Mouse (Mus musculus) mouse trophoblast stem cell (cell line): ENCODE data around the gene Mc3r.

Source experiments
- in situ Hi-C, 2 experiments: fragments of 300-500 bp; cut with MseI, MboI; formaldehyde crosslinking; loops; 2 replicates in 1 of 2; 3 replicates in 1 of 2; pipeline ENCODE4 v1.15.1; 2025

Gene Mc3r

DNA sequence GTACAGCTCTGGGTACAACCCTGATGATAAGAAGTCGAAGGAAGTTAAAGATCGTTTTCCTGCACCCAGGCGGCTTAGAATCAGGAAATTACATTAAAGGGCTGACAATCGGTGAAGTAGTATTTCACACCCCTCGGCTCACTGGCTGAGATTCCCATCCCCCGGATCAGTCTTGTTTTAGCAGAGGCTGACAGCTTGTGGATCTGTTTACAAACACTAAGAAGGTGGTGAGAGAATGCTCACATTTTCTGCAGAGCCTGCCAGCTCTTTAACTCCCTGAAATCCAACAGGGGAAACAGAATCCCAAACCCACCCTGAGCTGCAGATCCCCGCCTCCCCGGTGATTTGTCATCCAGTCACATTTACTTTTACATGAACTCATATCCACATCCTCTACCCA lies 2.8 kb upstream of the Mc3r start:
- in situ Hi-C loops = loop anchor here (5.0 kb wide), 1 partner anchor 77 kb away; no protein-coding TSS in a partner anchor

DNA sequence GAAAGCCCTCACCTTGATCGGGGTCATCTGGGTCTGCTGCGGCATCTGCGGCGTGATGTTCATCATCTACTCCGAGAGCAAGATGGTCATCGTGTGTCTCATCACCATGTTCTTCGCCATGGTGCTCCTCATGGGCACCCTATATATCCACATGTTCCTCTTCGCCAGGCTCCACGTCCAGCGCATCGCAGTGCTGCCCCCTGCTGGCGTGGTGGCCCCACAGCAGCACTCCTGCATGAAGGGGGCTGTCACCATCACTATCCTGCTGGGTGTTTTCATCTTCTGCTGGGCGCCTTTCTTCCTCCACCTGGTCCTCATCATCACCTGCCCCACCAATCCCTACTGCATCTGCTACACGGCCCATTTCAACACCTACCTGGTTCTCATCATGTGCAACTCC lies 1.0 kb downstream of the Mc3r start:
- in situ Hi-C loops = loop anchor here (5.0 kb wide), 1 partner anchor 73 kb away; no protein-coding TSS in a partner anchor

DNA sequence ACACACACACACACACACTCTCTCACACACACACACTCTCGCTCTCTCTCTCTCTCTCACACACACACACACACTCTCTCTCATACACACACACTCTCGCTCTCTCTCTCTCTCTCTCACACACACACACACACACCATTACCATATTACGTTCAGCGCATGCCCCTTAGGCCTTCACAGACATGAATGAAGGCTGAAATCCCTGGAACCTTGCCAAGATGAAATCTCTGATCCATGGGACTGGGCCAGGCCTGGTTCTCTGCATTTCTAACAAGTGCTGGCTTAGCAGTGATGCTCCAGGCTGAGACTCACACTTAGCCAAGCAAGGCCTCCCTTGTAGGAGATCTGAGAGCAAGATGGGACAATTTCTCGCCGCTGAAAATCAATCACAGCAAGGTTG lies 8.1 kb downstream of the Mc3r start:
- in situ Hi-C loops = no loop called here

DNA sequence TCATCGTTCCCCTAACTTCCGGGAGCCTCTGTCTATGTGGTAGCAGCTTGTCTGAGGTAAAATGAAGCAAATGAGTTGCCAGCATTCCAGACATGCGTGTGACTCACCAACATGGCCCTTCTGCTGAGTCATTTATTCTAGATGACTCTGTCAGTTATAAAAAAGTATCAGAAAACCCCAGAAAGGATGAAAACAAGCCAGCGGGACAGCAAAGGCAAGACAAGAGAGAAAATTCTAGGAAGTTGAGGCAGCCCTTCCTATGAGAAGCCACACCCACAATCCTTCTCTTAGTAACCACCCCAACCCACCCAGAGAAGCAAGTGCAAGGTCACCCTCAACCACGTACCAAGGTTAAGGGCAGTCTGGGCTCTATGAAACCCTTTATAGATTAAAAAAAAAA lies 8.7 kb downstream of the Mc3r start:
- in situ Hi-C loops = no loop called here

DNA sequence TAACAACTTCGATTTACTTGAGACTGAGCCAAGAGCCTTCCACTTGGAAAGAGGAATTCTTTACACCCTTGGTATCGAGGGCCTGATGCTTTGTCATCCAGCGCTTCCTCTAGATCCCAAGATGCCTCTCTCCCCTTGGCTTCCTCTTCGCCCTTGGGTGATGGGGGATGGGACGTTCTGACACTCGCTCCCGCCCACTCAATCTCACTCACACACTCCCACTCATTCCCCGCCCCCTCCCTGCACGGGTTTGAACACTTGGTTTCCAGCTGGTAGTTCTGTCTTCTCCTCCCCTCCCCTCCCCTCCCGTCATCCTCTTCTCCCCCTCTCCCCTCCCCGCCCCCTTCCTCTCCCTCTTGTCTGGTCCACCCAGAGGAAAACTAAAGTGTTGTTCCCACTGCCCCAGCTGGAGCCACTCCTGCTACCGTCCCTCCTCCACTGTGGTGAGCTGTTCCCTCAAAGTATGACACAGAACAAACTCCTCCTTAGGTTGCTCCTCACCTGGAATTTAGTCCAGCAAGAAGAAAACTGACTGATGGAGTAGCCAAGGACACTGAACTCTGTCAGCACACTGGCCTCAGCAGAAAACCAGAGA lies 9.3 kb downstream of the Mc3r start:
- in situ Hi-C loops = no loop called here

DNA sequence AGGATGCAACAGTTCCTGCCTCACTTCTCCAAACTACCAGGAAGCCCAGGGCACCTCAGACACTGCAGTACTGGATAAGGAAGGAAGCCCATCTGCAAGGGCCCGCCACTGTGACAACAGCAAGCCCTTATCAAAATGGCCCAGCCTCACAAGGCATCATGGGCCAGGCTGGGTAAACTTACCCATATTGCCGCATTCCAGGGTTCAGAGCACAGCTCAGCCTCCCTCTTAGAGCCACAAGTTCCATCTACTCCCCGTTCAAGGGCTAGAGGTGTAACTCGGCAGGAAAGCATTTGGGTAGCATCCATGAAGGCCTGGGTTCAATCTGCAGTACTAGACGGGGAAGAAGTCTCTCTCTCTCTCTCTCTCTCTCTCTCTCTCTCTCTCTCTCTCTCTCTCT lies 11.8 kb downstream of the Mc3r start:
- in situ Hi-C loops = no loop called here

DNA sequence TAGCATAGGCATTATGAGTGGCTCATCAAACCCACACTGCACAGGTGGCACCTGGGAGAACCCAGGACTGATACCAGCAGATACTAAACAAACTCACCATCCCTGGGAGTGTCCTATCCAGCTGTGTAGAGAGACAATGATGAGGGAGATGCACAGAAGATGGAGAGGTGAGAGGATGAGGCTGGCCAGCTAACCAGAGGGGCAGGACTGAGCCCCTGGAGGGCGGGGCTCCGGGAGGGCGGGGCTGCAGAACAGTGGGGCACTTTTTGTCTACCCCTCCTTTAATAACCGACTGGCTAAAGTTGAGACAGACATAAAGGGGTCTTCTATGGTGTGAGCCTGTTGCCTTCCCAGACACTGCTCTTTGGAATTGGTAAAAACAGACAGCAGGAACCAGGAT lies 13.1 kb downstream of the Mc3r start:
- in situ Hi-C loops = no loop called here

DNA sequence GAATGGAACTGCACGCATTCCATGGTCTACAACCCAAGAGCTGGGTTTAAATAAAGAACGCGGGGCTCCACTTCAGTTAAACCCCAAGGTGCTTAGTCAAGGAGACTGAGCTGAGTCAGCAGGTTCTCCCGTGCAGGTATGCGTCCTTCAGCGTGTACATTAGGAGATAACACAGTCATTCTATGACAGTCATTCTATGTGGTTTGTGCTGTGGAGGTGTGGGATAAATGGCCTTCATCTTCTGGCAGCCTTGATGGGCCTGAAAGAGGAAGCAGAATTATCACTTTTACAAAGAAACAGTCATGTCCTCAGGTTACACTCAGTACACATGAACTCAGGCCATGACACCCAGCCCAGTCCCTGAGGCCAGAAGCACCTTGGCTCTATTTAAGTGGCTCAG lies 14.9 kb downstream of the Mc3r start:
- in situ Hi-C loops = no loop called here

DNA sequence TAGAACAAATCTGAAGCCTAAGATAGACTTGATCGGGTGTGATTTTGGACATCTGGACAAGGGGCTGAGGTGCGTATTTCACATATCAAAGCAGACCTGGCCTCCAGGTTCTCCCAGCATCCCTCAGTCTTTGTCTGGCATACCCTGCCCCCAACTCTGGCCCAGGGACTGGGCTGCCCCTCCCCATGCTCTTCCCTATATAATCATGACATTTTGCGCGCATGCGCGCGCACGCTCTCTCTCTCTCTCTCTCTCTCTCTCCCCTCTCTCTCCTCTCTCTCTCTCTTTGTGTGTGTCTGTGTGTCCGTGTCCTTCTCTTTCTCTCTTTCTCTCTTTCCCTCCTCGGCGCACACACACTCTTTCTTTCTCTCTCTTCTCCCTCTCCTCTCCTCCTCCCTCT lies 21.6 kb downstream of the Mc3r start:
- in situ Hi-C loops = no loop called here

DNA sequence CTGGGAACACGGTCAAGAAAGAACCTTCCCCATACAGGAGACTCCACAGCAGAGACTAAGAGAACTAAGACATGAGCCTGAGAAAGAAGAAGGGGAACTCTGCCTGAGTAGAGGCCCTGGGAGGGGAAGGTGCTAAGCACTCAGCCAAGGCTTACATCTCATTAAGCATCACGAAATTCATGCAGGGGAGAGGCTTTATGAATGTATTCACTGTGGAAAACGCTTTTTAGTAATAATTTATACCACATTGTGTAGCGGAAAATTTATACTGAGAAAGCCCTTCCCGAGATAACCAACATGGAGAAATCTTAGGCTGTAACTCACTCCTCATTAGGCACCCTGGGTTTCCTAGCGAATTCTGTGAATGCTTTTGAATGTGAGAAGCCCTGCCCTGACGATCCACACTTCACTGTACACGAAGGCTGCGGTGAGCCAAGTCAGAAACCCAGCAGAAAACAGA lies 22.2 kb downstream of the Mc3r start:
- in situ Hi-C loops = no loop called here

DNA sequence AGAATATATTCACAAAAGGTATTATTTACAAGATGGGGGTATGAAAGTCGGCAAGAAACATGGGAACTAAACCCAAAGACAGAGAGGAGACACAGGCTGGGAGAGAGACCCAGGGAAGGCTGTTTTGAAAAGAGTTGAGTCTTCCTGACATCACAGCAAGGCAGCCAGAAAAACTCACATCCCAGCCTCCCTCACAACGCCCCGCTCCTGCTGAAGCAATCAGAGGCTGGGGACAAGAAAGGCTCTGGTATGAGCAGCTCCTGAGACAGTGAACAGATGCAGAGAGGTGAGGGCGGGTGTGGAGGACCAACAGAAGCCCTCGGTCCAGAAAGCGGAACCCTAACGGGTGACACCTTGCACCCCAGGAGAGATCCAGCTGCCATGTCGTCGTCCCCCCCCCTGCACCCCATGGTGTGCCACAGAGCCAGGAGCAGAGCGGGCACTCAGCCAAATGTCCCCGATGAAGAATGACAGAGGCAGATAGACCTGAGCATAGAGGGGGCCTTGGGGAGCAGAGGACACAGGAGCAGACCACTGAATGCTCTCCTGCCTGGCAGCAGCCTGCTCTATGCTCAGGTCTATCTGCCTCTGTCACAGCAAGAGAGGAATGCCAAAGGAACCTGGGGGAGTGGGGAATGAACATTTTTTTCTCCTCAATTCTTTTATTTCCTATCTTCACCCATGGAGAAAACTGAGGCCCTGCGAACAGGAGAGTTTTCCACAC lies 22.8 kb downstream of the Mc3r start:
- in situ Hi-C loops = no loop called here

DNA sequence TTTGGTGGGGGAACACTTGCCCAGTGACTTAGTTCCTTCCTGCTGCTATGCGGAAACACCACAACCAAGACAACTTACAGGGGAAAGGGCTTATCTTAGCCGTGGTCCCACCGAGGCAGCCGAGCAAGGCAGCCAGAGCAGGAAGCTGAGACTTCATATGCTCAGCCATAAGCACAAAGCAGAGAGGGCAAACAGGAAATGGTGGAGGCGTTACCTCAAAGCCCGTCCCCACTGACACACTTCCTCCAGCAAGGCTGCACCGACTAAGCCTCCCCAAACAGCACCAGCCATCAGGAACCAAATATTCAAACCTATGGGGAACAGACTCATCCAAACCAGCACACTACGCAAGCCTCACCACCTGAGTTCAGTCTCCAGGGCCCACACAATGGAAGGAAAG lies 26.4 kb downstream of the Mc3r start:
- in situ Hi-C loops = no loop called here

DNA sequence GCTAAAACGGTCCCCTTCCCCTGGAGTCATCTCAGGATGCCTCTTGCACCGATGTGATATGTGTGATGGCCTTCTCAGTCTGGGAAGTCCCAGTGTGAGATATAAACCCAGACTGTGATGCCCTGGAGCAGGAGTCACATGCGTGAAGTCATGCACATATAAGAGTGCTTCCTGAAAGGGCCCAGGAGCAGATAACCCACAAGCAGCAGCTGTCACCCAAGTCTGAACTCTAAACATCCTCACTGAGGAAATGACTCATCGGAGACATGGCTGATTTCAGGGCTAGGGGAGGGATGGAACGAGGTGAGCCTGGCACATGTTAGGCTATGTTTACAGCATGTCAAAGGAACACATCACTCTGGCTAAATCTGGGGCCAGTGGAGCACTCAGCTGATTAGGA lies 27.9 kb downstream of the Mc3r start:
- in situ Hi-C loops = no loop called here

DNA sequence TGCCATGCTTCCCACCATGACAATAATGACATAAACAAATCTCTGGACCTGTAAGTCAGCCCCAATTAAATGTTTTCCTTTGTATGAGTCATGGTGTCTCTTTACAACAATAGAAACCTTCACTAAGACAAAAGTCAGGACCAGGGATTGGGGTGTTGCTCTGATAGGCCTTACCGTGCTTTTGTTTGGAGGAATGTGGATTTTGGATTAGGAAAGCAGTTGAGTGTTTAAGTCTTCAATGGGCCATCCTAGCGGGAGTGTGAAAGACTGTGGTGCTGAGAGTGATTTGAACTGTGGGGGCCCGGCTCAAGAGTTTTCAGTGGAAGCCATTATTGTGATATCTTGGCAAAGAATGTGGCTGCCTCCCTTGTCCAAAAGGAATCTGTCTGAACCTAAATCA lies 30.7 kb downstream of the Mc3r start:
- in situ Hi-C loops = no loop called here

DNA sequence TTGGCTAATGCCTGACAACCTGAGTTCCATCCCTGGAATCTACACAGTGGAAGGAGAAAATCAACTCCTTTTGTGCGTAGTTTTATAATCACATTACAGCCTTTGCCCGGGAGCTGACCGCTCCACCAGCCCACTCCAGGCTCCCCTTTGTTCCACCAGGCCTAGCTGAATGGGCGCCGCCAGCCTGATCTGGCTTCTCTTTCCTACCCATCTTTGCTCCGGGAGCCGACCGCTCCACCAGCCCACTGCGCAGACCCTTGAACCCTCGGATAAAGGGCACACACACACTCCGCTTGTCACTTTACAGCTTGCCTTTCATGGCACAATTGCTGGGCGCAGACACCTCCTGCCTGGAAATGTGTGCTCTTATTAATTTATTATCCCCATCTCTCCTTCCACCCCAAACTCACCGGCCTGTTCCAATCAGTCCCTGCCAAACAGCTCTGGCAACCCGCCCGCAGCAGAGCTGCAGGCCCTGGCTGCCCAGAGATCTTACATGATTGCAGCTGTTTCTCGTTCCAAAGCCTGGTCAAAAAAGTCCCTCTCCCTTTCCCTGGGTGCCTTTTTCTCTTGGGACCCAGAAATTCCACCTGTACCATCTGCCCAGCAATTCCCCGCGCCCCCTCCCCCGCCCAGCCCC lies 33.9 kb downstream of the Mc3r start:
- in situ Hi-C loops = no loop called here

DNA sequence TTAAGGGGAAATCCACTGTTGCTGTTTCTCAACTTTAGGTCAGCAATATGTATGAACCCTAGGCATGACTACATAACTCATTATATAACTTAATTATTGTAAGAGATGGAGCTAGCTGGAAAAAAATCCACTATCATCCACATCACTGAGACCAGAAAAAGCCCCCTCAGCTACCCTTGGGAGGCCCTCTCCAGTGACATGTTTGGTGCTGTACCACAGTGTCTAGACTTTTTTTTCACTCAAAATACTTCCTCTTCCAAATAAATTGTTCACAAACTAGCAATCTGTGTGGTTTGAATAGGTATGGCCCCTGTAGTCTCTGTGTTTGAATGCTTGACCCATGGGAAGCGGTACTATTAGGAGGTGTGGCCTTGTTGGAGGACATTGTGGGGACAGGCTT lies 39.4 kb downstream of the Mc3r start:
- in situ Hi-C loops = no loop called here

DNA sequence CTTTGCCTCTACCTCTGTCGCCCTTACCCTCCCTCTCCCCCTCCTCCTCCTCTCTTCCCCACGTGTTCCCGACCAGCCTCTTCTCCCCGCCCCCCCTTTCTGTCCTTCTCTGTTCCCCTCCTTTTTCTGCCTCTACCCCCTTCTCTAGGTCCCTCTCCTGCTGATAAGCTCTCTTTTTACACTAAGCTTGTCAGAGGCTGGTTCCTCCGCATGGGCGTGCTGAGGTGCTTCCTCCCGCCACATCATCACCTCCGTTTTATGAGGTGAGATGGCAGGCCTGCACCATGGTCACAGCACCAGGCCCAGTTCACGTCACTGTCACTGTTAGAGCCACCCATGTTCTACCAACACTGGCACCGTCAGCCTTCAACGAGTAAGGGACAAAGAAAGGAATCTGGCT lies 40.7 kb downstream of the Mc3r start:
- in situ Hi-C loops = no loop called here

DNA sequence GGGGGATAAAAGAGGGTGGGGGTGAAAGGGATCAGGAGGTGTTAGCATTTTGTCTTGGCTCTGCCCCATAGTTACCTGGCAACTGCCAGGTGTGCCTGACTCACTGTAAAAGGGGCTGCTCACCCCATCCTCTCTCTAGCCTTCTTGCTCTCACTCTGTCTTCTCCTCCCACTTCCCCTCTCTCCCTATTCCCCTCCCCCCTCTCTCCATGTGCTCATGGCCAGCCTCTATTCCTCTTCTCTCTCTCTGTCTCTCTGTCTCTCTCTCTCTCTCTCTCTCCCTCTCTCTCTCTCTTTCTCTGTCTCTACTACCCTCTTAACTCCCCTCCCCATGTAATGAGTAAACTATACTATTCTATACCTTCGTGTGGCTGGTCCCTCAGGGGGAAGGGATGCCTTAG lies 41.3 kb downstream of the Mc3r start:
- in situ Hi-C loops = no loop called here

DNA sequence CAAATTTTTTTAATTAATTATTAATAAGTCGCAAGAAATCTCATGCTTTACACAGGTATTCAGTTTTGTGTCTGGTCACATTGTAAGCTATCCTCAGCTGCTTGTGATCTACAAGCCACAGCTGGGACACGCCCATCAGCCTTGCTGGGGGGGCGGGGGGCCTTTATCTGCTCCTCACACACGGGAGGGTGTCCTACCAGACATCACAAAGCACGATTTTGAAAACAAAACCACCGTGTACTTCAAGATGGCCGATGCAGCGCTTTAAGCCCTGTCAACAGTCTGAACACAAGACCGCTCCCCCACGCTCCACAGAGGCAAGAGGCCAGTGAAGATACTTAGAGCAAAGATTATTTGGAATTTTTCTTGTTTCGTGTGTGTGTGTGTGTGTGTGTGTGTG lies 42.2 kb downstream of the Mc3r start:
- in situ Hi-C loops = no loop called here

DNA sequence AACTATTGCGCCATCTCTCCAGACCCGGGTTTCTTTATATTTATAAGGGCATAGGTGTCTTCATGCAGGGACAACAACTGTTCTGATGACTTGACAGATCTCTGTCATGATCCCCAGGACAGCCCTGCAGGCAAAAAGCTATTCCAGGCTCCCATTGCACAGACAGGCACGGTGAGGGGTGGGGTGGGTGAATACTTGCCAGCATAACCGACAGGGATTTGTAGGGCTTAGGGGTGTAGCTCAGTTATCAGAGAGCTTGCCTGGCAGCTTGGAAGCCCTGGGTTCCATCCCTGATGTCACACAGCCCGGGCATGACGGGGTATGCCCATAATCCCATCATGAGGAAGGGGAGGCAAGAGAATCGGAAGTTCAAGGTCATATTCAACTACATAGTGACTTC lies 42.7 kb downstream of the Mc3r start:
- in situ Hi-C loops = no loop called here

DNA sequence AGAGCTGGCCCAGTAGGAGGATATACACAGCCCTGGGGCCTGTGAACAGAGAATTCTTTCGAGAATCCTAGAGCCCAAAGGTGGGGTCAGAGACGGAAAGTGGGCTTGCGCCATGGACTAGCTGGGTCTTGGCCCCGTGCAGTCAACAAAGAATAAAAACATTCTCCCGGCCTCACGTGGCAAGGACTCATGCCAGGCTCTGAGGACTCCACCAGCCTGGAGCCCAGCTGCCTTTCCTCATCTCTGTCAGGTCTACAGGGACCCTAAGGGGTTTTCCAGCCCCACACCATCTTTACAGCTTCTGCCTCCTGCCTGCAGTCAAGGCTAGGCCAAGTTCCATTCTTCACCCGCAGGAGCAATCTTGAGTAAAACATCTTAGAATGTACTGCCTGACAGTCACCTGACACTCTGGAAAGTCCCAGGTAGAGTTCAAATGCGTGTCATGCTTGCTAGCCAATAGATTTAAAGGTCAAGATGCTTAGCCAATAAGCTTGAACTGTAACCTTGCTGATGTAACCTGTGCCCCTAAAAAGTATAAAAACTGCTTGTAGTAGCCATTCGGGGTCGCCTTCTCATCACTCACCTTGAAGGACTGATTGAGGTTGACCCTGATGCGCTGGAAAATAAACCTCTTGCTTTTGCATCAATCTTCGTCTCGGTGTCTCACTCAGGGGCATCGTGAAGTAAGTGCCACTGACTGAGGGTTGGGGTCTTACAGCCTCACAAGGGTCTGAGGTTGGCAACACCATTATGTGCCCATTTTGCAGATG lies 43.6 kb downstream of the Mc3r start:
- in situ Hi-C loops = no loop called here
